Mouse (Mus musculus) spleen, postnatal 10 days (tissue): ENCODE measurements around the gene Acox1.

Source experiments
- DNase-seq, 2 experiments: peaks; one replicate each; pipeline ENCODE4 v3.0.0; 2021 to 2022; ENCODE audit warnings: low spot score in 2 of 2

The Acox1 gene

GRCm38 (mm10) chr11:116212847-116213246, 14.0 kb upstream of the Acox1 start:
- no peak for DNase-seq

- no peak for DNase-seq
Observed at GRCm38 (mm10) chr11:116210696-116211095, 11.9 kb upstream of the Acox1 start.

GRCm38 (mm10) chr11:116209257-116209656, 10.4 kb upstream of the Acox1 start:
- DNase-seq = no peak

GRCm38 (mm10) chr11:116208660-116209059, 9.8 kb upstream of the Acox1 start:
- DNase-seq = no peak

GRCm38 (mm10) chr11:116206678-116207077, 7.8 kb upstream of the Acox1 start:
- DNase-seq = no peak

GRCm38 (mm10) chr11:116203150-116203549, 4.3 kb upstream of the Acox1 start:
- no peak for DNase-seq

GRCm38 (mm10) chr11:116201151-116201550, 2.3 kb upstream of the Acox1 start:
- DNase-seq = no peak

GRCm38 (mm10) chr11:116198132-116198531, 713 bp downstream of the Acox1 start:
- no peak for DNase-seq

- no peak for DNase-seq
Observed at GRCm38 (mm10) chr11:116197584-116197906, 1.3 kb downstream of the Acox1 start.

- no peak for DNase-seq
Observed at GRCm38 (mm10) chr11:116196866-116197583, 1.8 kb downstream of the Acox1 start.

GRCm38 (mm10) chr11:116196336-116196735, 2.5 kb downstream of the Acox1 start:
- DNase-seq = no peak

GRCm38 (mm10) chr11:116195252-116195651, 3.6 kb downstream of the Acox1 start:
- DNase-seq = no peak

GRCm38 (mm10) chr11:116194619-116195018, 4.2 kb downstream of the Acox1 start:
- no peak for DNase-seq

- DNase-seq = no peak
Observed at GRCm38 (mm10) chr11:116187226-116187930, 11.5 kb downstream of the Acox1 start.

GRCm38 (mm10) chr11:116186360-116186759, 12.5 kb downstream of the Acox1 start:
- DNase-seq = no peak

- DNase-seq = no peak
Observed at GRCm38 (mm10) chr11:116185836-116186235, 13.0 kb downstream of the Acox1 start.

GRCm38 (mm10) chr11:116178411-116179121, 20.3 kb downstream of the Acox1 start:
- DNase-seq = no peak

- no peak for DNase-seq
Observed at GRCm38 (mm10) chr11:116176010-116176409, 22.8 kb downstream of the Acox1 start.

GRCm38 (mm10) chr11:116174775-116175448, 23.9 kb downstream of the Acox1 start:
- no peak for DNase-seq

- DNase-seq = no peak
Observed at GRCm38 (mm10) chr11:116171959-116172358, 26.9 kb downstream of the Acox1 start.

- DNase-seq = no peak
Observed at GRCm38 (mm10) chr11:116170003-116170800, 28.6 kb downstream of the Acox1 start.
